Mouse (Mus musculus): ENCODE measurements around the gene Bicral.
"Not testable (repeated sequence)": the region's sequence is repeated elsewhere in the genome, so short reads cannot be mapped to it uniquely, and the experiment has no call there.

The Bicral gene

GRCm38 (mm10) chr17:46808376-46808775 lies 49.9 kb downstream of the Bicral start:
- intact Hi-C loops (cut with DNase I) = no loop called here

GRCm38 (mm10) chr17:46801761-46802160 lies 56.5 kb downstream of the Bicral start:
- intact Hi-C loops (cut with DNase I) = no loop called here

- intact Hi-C loops (cut with DNase I) = no loop called here
Measured at GRCm38 (mm10) chr17:46799680-46800079, 58.6 kb downstream of the Bicral start.

- intact Hi-C loops (cut with DNase I) = no loop called here
Measured at GRCm38 (mm10) chr17:46797386-46797785, 60.9 kb downstream of the Bicral start.

GRCm38 (mm10) chr17:46796743-46797142 lies 61.5 kb downstream of the Bicral start:
- intact Hi-C loops (cut with DNase I) = no loop called here

- intact Hi-C loops (cut with DNase I) = no loop called here
Measured at GRCm38 (mm10) chr17:46792963-46793362, 65.3 kb downstream of the Bicral start.

- intact Hi-C loops (cut with DNase I) = not testable (repeated sequence)
Measured at GRCm38 (mm10) chr17:46787974-46788373, 70.3 kb downstream of the Bicral start.

GRCm38 (mm10) chr17:46786952-46787351 lies 71.3 kb downstream of the Bicral start:
- intact Hi-C loops (cut with DNase I) = no loop called here

GRCm38 (mm10) chr17:46783222-46783565 lies 75.1 kb downstream of the Bicral start:
- intact Hi-C loops (cut with DNase I) = loop anchor here (5.0 kb wide), 1 partner anchor 109 kb away; the partner anchor contains the start of gene Tbcc

GRCm38 (mm10) chr17:46782341-46783221 lies 75.7 kb downstream of the Bicral start, which contains the start of gene Rpl7l1:
Rpl7l1 (minus strand) TSS chr17:46782672.
- intact Hi-C loops (cut with DNase I) = loop anchor here (5.0 kb wide), 1 partner anchor 110 kb away; the partner anchor contains the start of gene Tbcc

GRCm38 (mm10) chr17:46781876-46782275 lies 76.4 kb downstream of the Bicral start:
- intact Hi-C loops (cut with DNase I) = loop anchor here (5.0 kb wide), 1 partner anchor 110 kb away; the partner anchor contains the start of gene Tbcc

GRCm38 (mm10) chr17:46776087-46776486 lies 82.2 kb downstream of the Bicral start:
- intact Hi-C loops (cut with DNase I) = no loop called here

GRCm38 (mm10) chr17:46775070-46775469 lies 83.2 kb downstream of the Bicral start:
- intact Hi-C loops (cut with DNase I) = no loop called here

GRCm38 (mm10) chr17:46774131-46774472 lies 84.2 kb downstream of the Bicral start:
- intact Hi-C loops (cut with DNase I) = no loop called here

- intact Hi-C loops (cut with DNase I) = no loop called here
Measured at GRCm38 (mm10) chr17:46773278-46774130, 84.8 kb downstream of the Bicral start.

- intact Hi-C loops (cut with DNase I) = no loop called here
Measured at GRCm38 (mm10) chr17:46772404-46773277, 85.6 kb downstream of the Bicral start, which contains the start of gene 2310039H08Rik. 2310039H08Rik (plus strand) TSS chr17:46772635.

GRCm38 (mm10) chr17:46772038-46772403 lies 86.3 kb downstream of the Bicral start:
- intact Hi-C loops (cut with DNase I) = no loop called here

GRCm38 (mm10) chr17:46771616-46772015 lies 86.7 kb downstream of the Bicral start:
- intact Hi-C loops (cut with DNase I) = no loop called here

- intact Hi-C loops (cut with DNase I) = no loop called here
Measured at GRCm38 (mm10) chr17:46771025-46771424, 87.3 kb downstream of the Bicral start.

- intact Hi-C loops (cut with DNase I) = no loop called here
Measured at GRCm38 (mm10) chr17:46770546-46770945, 87.7 kb downstream of the Bicral start.

- intact Hi-C loops (cut with DNase I) = no loop called here
Measured at GRCm38 (mm10) chr17:46767868-46768267, 90.4 kb downstream of the Bicral start.

Data from adrenal gland (tissue).